Mouse (Mus musculus) liver, postnatal 0 days (tissue): ENCODE results near the gene Kcnd1.

ENCODE experiments used
- CTCF ChIP-seq: sonication (generic); IDR thresholded peaks from 2 replicates; pipeline ENCODE4 v1.5.1; 2016; ENCODE audit warnings: antibody characterized with exemption, low read depth
- EP300 ChIP-seq: IDR thresholded peaks from 2 replicates; pipeline ENCODE4 v1.6.1; 2016; ENCODE audit warnings: antibody characterized with exemption, low read depth, mild to moderate bottlenecking

- no peak for TF ChIP-seq EP300
- TF ChIP-seq CTCF: peak; percentile 62
Measured at GRCm38 (mm10) chrX:7879819-7880218, 57.7 kb downstream of the Kcnd1 start.
